In genomic region chr3:34971536-34971935, GRCm38 (mm10) we compare ENCODE assay signal across 28 mouse cellular contexts.
DNase-seq lines count a peak whose midpoint lies in the region; ATAC-seq lines count a peak whose summit lies in the region.
"Had no signal": no experiment of that assay in that cellular context is flagged by ENCODE, and none has a peak within 500 bp of the region (broad histone marks: within the 10 kb centered on the region; RNA-seq: fewer than 3 reads in every experiment).

No protein-coding gene starts in this region.

- H3K9ac ChIP-seq in intestine, embryonic 16.5 days (ENCODE audit: low read depth, low read length), result no peak overlapping the region
- H3K9ac ChIP-seq: embryonic facial prominence, embryonic 13.5 days; forebrain, postnatal 0 days; liver, embryonic 12.5 days; liver, postnatal 0 days had no signal

- H3K4me2 ChIP-seq in intestine, embryonic 16.5 days (ENCODE audit: low read depth, low read length), result no peak overlapping the region
- H3K4me2 ChIP-seq: embryonic facial prominence, embryonic 13.5 days; liver, embryonic 12.5 days had no signal

- H3K9me3 ChIP-seq in intestine, embryonic 16.5 days (ENCODE audit: control insufficient read depth, low read length), result no peaks in the 10 kb centered on the region
- H3K9me3 ChIP-seq: embryonic facial prominence, embryonic 13.5 days; forebrain, embryonic 10.5 days; liver, embryonic 12.5 days had no signal

- H3K27ac ChIP-seq in intestine, embryonic 16.5 days (ENCODE audit: low read length), result no peak overlapping the region
- H3K27ac ChIP-seq: embryonic facial prominence, embryonic 13.5 days; forebrain, embryonic 10.5 days; liver, embryonic 12.5 days had no signal

- DNase-seq in cerebellum, postnatal 4 days (ENCODE audit: low spot score in 2 of 2), result no peak
- DNase-seq in cerebellum, adult 11 months, result peak; percentile 33
- peak; percentile 65 for DNase-seq in cerebellum, adult 9-10 months
- DNase-seq in cerebellum, postnatal 36 days, result peak; percentile 64 to 69
- no peak for DNase-seq in left cerebral cortex, postnatal 36 days (ENCODE audit: low spot score in 2 of 2)
- DNase-seq: adrenal gland, adult 2 months; adrenal gland, postnatal 36 days; forebrain, postnatal 0 days; gastrocnemius, postnatal 10 days; heart, postnatal 14 days; kidney, adult 8-10 months; kidney, postnatal 10 days; layer of hippocampus, adult 9-11 months; liver, postnatal 0 days; lung, postnatal 4 days; midbrain, embryonic 14.5 days; right cerebral cortex, postnatal 14 days; thymus, postnatal 14 days had no signal

- no peaks in the 10 kb centered on the region for H3K36me3 ChIP-seq in intestine, embryonic 16.5 days (ENCODE audit: control insufficient read depth, insufficient read depth, low read length)
- H3K36me3 ChIP-seq: embryonic facial prominence, embryonic 13.5 days; forebrain, embryonic 10.5 days; liver, embryonic 12.5 days had no signal

- ATAC-seq in cerebellum, adult (ENCODE audit: insufficient number of reproducible peaks, low FRiP score, low TSS enrichment), result peak; percentile 82
- ATAC-seq in intestine, embryonic 16.5 days, result no peak
- ATAC-seq: activated CD4-positive, CD25-positive, alpha-beta regulatory T cell, adult 4 months; forebrain, postnatal 0 days; hindbrain, embryonic 16.5 days; liver, embryonic 12.5 days; liver, postnatal 0 days; lung, postnatal 0 days had no signal

- H3K27me3 ChIP-seq in intestine, embryonic 16.5 days (replicated peaks; ENCODE audit: control insufficient read depth, insufficient read depth, low read length), result no peaks in the 10 kb centered on the region
- H3K27me3 ChIP-seq: CH12.LX; embryonic facial prominence, embryonic 13.5 days; liver, embryonic 12.5 days; megakaryocyte, embryonic 14.5 days had no signal

- H3K4me1 ChIP-seq in intestine, embryonic 16.5 days (ENCODE audit: control insufficient read depth, insufficient read depth, low read length), result no peaks in the 10 kb centered on the region
- H3K4me1 ChIP-seq: liver, embryonic 12.5 days; megakaryocyte, embryonic 14.5 days had no signal

- intact Hi-C loops in left cerebral cortex, postnatal 36 days (cut with DNase I), result no loop called here

- 82% methylated on average over 4 of the region's 4 CpGs for WGBS in intestine, embryonic 16.5 days

- no peak overlapping the region for H3K4me3 ChIP-seq in intestine, embryonic 16.5 days (ENCODE audit: low read length)
- H3K4me3 ChIP-seq: embryonic facial prominence, embryonic 13.5 days; forebrain, embryonic 10.5 days; liver, embryonic 12.5 days; megakaryocyte, embryonic 14.5 days had no signal

Comparison
In these comparisons a context has a peak if more than half of its experiments do, and no peak if none do; other contexts are left out.
1. DNase-seq: peak in cerebellum, adult 11 months (single experiment), cerebellum, adult 9-10 months (single experiment) and cerebellum, postnatal 36 days (2 of 2); none in cerebellum, postnatal 4 days (0 of 2) and left cerebral cortex, postnatal 36 days (0 of 2).